Mouse (Mus musculus) brain, embryonic 14.5 days (tissue): Measurements from ENCODE around the gene Sppl2c.

Source experiments
- CTCF ChIP-seq: fragments of 200-500 bp; IDR thresholded peaks from 2 replicates; pipeline ENCODE4 v1.5.1; 2012; ENCODE audit warnings: inconsistent platforms, mild to moderate bottlenecking, moderate library complexity, borderline replicate concordance; ENCODE audit not compliant: insufficient read depth, insufficient read length; ENCODE audit errors: extremely low read depth
- POLR2A ChIP-seq: fragments of 200-500 bp; IDR thresholded peaks from 2 replicates; pipeline ENCODE4 v1.6.1; 2012; ENCODE audit warnings: mild to moderate bottlenecking, inconsistent platforms, borderline replicate concordance; ENCODE audit not compliant: poor library complexity, insufficient read depth, insufficient read length, severe bottlenecking; ENCODE audit errors: extremely low read depth

GRCm38 (mm10) chr11:104190008-104190407 is 3.9 kb downstream of the Sppl2c start:
- TF ChIP-seq CTCF (no peak), POLR2A (no peak)
